Mouse (Mus musculus) yolk sac, embryonic 10.5 days (tissue): ENCODE data around the gene Slc35f1.
"Not testable (repeated sequence)": the region's sequence is repeated elsewhere in the genome, so short reads cannot be mapped to it uniquely, and the experiment has no call there.

ENCODE experiments used
- DNase-seq: peaks from one replicate; pipeline ENCODE4 v3.0.0-alpha.2; 2017; ENCODE audit warnings: low spot score

Slc35f1 gene

GRCm38 (mm10) chr10:52787075-52787474, 96.7 kb downstream of the Slc35f1 start:
- DNase-seq, result no peak

GRCm38 (mm10) chr10:52791560-52791959, 101.2 kb downstream of the Slc35f1 start:
- no peak for DNase-seq

DNA sequence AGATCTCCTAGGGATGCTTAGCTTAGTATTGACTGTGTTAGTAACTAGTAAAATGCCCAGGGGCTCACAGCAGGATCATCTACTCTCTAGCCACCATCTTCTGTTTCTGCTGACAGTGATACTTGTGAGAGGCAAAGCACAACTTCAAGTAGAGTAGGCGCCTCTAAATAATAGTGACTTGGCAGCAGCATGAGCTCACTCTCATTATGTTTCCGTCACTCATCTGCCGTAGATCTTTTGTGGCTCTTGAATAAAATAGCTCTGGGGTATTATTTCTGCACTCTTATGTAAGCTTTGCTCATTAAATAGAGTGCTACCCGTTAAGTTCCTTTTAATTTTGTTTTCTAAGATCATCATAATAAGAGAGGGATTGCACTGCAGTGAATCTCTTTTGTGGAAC, 107.1 kb downstream of the Slc35f1 start:
- DNase-seq, result no peak

- DNase-seq, result no peak
Observed at GRCm38 (mm10) chr10:52807808-52808207, 117.5 kb downstream of the Slc35f1 start.

GRCm38 (mm10) chr10:52812861-52813260, 122.5 kb downstream of the Slc35f1 start:
- no peak for DNase-seq

DNA sequence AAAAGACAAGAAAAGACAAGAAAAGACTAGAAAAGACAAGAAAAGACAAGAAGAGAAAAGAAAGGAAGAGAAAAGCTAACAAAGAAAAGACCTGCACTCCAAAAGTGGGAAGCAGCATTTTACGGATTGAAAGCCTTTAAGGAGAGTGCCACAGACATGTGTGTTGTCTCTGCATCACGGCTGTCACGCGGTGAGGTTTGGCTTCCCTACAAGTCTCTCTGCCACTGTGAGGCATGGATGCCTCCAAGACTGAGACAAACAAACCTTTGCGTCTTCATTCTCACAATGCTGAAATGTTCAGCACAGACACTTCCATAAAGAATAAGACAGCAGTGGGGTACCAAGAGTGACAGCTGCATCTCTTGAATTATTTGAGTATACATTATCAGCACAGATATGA, 124.0 kb downstream of the Slc35f1 start:
- no peak for DNase-seq

DNA sequence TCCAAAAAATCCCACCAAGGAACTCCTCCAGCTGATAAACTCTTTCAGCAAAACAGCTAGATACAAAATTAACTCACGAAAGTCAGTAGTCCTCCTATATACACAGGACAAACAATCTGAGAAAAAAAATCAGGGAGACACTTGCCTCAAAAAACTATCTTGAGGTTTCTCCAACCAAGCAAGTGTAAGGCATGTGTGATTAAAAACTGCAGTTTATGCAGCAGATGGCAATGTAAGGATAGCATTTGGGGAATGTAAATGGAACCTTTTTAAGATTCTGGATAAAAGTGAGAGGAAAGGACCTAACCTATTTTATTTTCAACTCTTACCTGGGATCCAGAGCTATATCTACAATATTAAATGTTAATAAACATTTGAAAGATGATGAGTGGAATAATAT, 129.3 kb downstream of the Slc35f1 start:
- no peak for DNase-seq

DNA sequence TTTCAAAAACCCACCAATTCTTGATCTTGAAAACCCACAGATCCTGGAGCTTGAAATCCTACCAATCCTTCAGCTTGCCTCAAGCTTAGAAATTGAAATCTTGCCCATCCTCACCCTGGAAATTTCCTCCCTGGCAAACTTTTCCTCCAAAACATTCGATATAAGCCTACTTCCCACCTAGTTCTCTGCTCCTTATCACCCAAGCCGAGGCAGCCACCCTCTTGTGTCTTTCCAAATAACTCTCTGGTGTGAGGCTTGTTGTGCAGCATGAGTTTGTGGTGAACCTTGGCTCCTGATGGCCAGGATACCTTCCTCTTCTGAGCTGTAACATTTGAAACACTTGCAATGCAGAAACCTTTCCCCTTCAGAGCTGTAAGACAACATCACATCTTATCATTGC, 132.6 kb downstream of the Slc35f1 start:
- DNase-seq, result no peak

- DNase-seq, result no peak
Observed at GRCm38 (mm10) chr10:52825746-52826145, 135.4 kb downstream of the Slc35f1 start.

GRCm38 (mm10) chr10:52840819-52841218, 150.5 kb downstream of the Slc35f1 start:
- DNase-seq, result no peak

DNA sequence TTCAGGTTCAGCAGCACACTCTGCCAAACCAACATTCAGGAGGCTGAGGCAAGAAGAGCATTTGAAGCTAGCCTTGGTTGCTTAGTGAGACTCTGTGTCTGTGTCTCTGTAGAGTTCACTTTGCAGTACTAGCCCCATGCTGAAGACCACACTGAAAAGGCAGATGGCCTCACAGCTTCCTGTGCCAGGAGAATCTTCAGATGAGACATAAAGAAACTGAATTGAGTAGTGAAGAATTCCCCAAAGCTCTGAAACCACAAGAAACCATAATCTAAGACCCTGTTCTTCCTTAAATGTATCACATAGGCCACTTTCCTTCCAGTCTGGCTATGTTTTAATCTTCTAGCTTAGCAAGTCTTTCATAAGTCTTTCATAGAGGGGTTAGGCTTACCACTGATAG, 161.7 kb downstream of the Slc35f1 start:
- no peak for DNase-seq

GRCm38 (mm10) chr10:52860851-52861250, 170.5 kb downstream of the Slc35f1 start:
- no peak for DNase-seq

DNA sequence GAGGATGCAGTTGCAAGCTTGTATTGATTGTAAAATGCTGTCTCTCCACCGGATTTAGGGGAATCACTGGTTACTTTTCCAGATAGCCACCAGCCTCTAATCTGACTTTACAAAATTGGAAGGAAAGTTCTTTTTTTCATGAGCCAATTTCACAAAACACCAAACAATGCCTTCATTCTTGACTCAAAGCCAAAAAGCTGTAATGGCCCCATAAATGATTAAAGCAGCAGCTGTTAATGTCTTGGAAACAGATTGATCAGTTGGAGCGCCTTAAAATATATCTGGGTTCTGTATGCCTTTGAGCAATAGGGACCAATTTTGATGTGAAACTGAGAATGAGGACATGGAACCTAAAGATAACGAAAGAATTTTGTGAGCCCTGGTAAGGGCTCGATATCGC, 174.6 kb downstream of the Slc35f1 start:
- no peak for DNase-seq

DNA sequence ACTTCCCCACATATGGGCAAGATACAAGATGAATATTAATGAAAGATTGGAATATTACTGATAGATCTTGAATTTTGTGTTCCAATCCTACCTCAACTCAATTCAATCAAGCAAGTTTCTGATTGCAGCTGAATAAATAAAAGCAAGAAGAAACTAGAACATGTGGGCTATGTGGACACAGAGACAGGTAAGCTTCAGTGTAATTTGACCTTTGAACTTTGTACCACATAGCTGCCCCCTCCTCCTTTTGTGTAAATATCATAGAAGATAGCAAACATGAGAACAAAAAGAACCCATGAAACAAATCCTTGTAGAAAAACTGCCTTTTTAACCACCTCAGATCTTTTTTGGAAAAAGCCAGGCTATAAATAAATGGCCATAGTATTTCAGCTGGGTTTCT, 180.8 kb downstream of the Slc35f1 start:
- DNase-seq, result peak; percentile 26

DNA sequence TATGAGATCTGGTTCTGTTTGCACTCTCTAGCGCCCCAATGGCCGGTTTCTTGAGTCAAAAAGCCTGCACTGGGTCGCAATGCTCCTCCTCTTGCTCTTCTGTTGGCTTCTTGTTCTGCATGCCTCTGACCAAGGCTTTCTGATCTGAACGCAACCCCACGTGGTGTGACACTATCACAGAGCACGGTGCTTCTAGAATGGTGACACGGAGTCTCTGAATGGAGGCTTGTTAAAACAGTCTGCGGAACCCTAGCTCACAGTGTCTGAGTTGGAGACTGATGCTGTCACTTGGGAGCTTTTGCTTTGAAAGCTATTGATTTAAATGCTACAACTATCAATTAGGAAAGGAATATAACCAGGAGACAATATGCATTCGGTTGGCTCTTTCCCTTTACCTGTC, 183.8 kb downstream of the Slc35f1 start:
- no peak for DNase-seq

DNA sequence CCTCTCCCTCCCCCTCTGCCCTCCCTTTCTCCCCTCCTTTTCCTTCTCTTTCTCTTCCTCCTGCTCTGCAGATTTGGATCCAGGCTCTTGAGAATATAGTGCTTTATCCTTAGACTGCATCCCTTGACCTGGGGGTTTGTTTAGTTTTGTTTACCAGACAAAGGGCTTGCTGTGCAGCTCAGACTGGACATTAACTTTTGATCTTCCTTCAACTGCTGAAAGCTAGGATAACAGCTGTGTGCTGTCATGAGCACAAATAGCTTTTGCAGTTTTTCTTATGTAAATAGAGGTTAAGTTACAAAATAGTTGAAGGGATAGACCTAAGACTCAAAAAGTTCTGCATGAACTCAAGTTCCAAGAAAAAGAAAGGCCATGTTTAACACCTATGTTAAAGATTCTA, 184.4 kb downstream of the Slc35f1 start:
- DNase-seq, result peak; percentile 5

- no peak for DNase-seq
Observed at GRCm38 (mm10) chr10:52877263-52878021, 187.1 kb downstream of the Slc35f1 start.

- no peak for DNase-seq
Observed at GRCm38 (mm10) chr10:52878093-52878801, 187.9 kb downstream of the Slc35f1 start.

DNA sequence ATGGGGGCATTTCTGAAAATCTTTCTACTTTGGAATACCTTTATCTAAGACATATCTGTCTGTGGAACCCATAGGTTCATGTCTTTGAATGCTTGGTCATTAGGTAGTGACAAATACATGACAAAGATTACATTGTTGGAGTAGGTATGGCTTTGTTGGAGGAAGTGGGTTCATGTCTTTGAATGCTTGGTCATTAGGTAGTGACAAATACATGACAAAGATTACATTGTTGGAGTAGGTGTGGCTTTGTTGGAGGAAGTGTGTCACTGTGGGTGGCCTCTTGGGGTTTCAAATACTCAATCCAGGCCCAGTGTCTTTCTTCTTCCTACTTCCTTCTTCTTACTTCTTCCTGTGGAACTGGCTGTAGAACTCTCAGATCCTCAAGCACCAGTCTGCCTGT, 206.4 kb downstream of the Slc35f1 start:
- not testable (repeated sequence) for DNase-seq

DNA sequence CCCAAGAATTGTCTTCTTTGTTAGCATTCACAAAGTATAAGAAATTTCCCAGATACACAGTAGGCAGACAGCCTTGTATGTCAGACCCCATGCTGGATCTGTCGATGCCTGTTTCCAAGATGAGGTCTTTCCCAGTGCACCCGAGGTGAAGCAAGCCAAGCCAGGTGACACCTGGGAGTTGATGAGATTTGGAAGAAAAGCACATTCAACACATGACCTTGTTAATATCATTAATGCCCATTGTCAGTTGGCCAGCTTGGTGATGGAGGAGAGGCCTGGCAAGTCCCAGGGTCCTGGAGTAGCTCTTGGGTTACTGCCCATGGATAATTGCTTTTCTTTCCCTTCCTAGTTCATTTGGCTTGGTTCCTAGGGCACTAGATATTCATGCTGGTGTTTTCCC, 214.6 kb downstream of the Slc35f1 start:
- DNase-seq, result no peak

DNA sequence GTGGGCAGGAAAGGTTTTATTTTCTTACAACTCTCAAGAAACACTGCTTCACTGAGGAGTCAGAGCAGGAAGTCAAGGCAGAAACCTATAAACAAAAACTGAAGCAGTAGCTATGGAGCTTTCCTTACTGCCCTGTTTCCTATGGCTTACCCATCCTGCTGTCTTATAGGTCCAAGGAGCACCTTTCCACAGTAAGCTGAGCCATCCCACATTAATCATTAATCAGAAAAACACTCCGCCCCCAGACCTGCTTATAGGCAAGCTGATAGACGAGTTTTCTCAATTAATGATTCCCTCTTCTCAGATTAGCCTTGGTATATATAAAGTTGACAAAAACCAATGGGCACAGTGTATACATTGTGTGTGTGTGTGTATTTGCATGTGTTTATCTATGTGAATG, 221.4 kb downstream of the Slc35f1 start:
- DNase-seq, result no peak

DNA sequence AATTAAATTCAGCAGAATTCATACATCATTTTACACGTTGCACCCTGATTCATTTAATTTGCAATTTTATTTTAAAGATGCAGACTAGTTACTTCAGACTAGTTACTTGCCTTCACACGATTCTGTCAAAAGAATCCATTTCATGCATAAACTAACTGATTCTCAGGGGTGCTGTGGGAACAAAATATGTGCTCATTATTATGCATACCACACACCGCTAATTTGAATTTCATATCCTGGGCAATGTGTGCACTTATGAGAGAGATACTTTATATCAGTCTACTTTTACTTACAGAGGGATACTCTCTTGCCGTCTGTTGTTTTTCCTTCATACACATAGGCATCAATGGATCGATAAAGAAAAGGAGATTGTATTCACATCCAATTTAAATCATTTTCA, 228.4 kb downstream of the Slc35f1 start:
- no peak for DNase-seq

- no peak for DNase-seq
Observed at GRCm38 (mm10) chr10:52923143-52923542, 232.8 kb downstream of the Slc35f1 start.

DNA sequence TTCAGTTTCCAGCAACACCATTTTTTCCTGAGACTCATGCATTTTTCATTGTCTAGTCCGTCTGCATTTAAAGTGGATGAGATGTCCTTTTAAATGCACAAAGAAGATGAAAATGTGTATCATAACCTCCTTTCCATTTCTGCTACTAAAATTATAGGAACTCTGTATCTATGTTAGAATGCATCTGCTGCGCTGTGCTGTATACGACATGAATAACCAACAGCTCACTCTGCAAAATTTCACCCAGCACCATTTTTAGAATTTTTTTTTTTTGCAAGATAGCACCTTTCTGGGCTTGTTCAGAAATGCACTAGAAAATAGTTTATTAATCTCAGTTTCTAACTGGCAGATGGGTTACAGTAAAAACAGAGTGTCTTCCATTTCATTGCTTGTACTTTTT, 236.0 kb downstream of the Slc35f1 start:
- no peak for DNase-seq
